Mouse (Mus musculus) cortical plate, adult 2 months (tissue): ENCODE results near the gene Denr.

Experiments used
- CTCF ChIP-seq: fragments of 200-500 bp; IDR thresholded peaks from 2 replicates; pipeline ENCODE4 v1.5.1; 2011; ENCODE audit warnings: mild to moderate bottlenecking, control low read depth, low read length; ENCODE audit not compliant: insufficient read depth; ENCODE audit errors: extremely low read depth
- POLR2A ChIP-seq: fragments of 200-500 bp; IDR thresholded peaks from 2 replicates; pipeline ENCODE4 v1.6.1; 2011; ENCODE audit warnings: mild to moderate bottlenecking, low read length, control low read depth; ENCODE audit not compliant: insufficient read depth; ENCODE audit errors: extremely low read depth

- TF ChIP-seq CTCF: no peak
- TF ChIP-seq POLR2A: no peak
Observed at GRCm38 (mm10) chr5:123978131-123978530, 71.2 kb downstream of the Denr start.
